Mouse (Mus musculus) heart, embryonic 15.5 days (tissue): ENCODE measurements around the gene Inip. TPM values are rescaled to one million over a fixed set of nuclear protein-coding genes. Genes with fewer than 3 reads are reported as not detected.

ENCODE experiments used
- ATAC-seq: fragments of 200-750 bp; cut with Nextera tagmentation; replicated peaks from 2 replicates; pipeline ENCODE4 v1.8.0; 2017; ENCODE audit warnings: low read depth, moderate TSS enrichment; ENCODE audit not compliant: insufficient number of reproducible peaks, insufficient read depth, low FRiP score
- H3K27ac ChIP-seq: fragments of 300-500 bp; sonication (generic); 2 replicates; pipeline ENCODE4 v1.5.1; 2015; ENCODE audit warnings: mild to moderate bottlenecking, inconsistent platforms
- H3K27me3 ChIP-seq: fragments of 300-500 bp; sonication (generic); 2 replicates; pipeline ENCODE4 v1.6.1; 2015; ENCODE audit warnings: inconsistent platforms
- H3K36me3 ChIP-seq: fragments of 300-500 bp; sonication (generic); 2 replicates; pipeline ENCODE4 v1.6.1; 2015; ENCODE audit warnings: mild to moderate bottlenecking, inconsistent platforms
- H3K4me1 ChIP-seq: fragments of 300-500 bp; sonication (generic); replicated peaks from 2 replicates; pipeline ENCODE4 v1.6.1; 2015; ENCODE audit warnings: inconsistent platforms
- H3K4me2 ChIP-seq: fragments of 300-500 bp; sonication (generic); 2 replicates; pipeline ENCODE4 v1.6.1; 2015; ENCODE audit warnings: inconsistent platforms, mild to moderate bottlenecking, moderate library complexity
- H3K4me3 ChIP-seq: fragments of 300-500 bp; sonication (generic); 2 replicates; pipeline ENCODE4 v1.5.1; 2015; ENCODE audit warnings: mild to moderate bottlenecking, inconsistent platforms
- H3K9ac ChIP-seq: fragments of 300-500 bp; sonication (generic); 2 replicates; pipeline ENCODE4 v1.6.1; 2015; ENCODE audit warnings: mild to moderate bottlenecking, inconsistent platforms
- H3K9me3 ChIP-seq: fragments of 300-500 bp; sonication (generic); replicated peaks from 2 replicates; pipeline ENCODE4 v1.6.1; 2016; ENCODE audit warnings: inconsistent platforms
- WGBS: fragments of 180-500 bp; shearing (Covaris S2); methylation state at CpG from one replicate; pipeline ENCODE4 v1.1.7; 2015; ENCODE audit warnings: mixed read lengths; 5-methylcytosine and 5-hydroxymethylcytosine counted together
- polyA plus RNA-seq: library from polyadenylated mRNA; unstranded; fragments of >200 nt; fragmentation: Nextera tagmentation; extraction: Ambion mirVana; gene quantifications from 2 replicates; pipeline ENCODE4 v1.2.1, GENCODE M21; 2015

The Inip gene
- polyA plus RNA-seq: 35.4 and 39.9 TPM in 2 replicates

DNA sequence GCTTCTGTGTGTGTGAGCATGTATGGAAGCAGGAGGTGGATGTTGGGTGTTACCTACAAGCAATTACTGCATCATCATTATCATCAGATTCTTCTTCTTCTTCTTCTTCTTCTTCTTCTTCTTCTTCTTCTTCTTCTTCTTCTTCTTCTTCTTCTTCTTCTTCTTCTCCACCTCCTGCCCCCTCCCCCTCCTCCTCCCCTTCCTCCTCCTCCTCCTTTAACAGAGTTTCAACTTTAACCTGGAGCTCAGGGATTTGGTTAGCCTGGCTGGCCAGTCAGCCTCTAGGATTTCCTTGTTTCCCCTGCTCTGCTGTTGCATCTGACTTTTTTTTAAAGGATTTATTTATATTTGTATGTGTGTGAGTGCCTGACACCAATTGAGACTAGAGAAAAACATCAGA is at the start of gene Inip:
TSS of gene Inip (minus strand) at position 101 of the 400 bp plus-strand sequence.
- H3K9ac ChIP-seq: no peak within 1 kb of the TSS
- H3K4me3 ChIP-seq: no peak within 1 kb of the TSS
- no peaks in the 10 kb centered on the region for H3K9me3 ChIP-seq
- H3K4me1 ChIP-seq: peaks cover 5% of the 10 kb centered on the region
- no peak for ATAC-seq
- H3K27ac ChIP-seq: no peak within 1 kb of the TSS
- no peak within 1 kb of the TSS for H3K4me2 ChIP-seq
- no peaks in the 10 kb centered on the region for H3K36me3 ChIP-seq
- H3K27me3 ChIP-seq: no peaks in the 10 kb centered on the region

DNA sequence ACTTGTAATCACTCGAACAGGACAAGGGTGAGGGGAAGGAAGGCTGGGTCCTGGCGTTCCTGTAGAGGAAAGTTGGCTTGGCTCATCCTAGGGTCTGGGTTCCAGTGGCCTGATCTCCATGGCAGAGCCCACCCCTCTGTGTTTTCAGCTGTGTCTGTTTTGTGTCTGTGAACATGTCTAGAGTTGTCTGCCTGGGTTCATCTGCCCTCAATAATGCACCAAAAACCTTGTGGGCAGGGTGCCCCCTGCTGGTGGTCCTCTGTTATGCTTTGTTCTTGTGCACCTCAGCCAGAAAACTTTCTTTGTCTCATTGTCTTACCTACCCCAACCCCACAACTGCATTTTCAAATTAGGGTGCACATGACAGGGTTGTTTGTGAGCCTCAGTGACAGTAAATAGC is 48.8 kb upstream of the Inip start:
- H3K9ac ChIP-seq: no peak overlapping the region
- H3K27ac ChIP-seq: 0 out of 2 replicates have a peak overlapping the region, but pooled peaks have one; percentile 64
- 49% methylated on average over 2 of the region's 2 CpGs for WGBS

DNA sequence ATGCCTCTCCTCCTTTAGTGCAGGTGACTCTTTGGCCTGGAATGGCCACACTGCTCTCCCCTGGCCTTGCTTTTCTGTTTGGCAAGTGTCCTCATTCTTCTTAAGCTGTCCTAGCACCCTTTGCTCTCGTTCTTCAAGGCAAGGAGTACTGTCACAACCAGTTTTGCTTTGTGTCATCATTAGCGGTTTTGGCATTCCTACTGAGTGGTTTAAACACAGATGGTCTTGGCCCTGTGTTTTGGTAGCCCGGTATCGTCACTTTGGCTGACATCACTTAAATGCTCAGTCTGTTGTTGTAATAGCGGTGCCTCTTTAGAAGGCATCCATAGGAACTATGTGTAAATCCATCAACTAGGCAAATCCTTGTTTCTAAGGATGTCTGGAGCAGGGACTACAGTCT is 46.1 kb upstream of the Inip start:
- WGBS: 80% methylated on average over 5 of the region's 5 CpGs
- Histone ChIP-seq H3K27me3 (no peaks in the 10 kb centered on the region), H3K4me3 (no peak overlapping the region), H3K9me3 (no peaks in the 10 kb centered on the region), H3K9ac (no peak overlapping the region), H3K36me3 (0 out of 2 replicates have a peak, but pooled peaks cover 3% of the 10 kb centered on the region), H3K4me2 (no peak overlapping the region), H3K4me1 (peaks cover 23% of the 10 kb centered on the region), H3K27ac (no peak overlapping the region)
- ATAC-seq: no peak

More for the DNA sequence above, 48.8 kb upstream of the Inip start:
- Histone ChIP-seq H3K36me3 (0 out of 2 replicates have a peak, but pooled peaks cover 3% of the 10 kb centered on the region), H3K4me1 (peaks cover 19% of the 10 kb centered on the region), H3K9me3 (no peaks in the 10 kb centered on the region), H3K4me2 (no peak overlapping the region), H3K27me3 (no peaks in the 10 kb centered on the region), H3K4me3 (no peak overlapping the region)
- ATAC-seq: 0 out of 2 replicates have a peak, but pooled peaks have one; percentile 37

DNA sequence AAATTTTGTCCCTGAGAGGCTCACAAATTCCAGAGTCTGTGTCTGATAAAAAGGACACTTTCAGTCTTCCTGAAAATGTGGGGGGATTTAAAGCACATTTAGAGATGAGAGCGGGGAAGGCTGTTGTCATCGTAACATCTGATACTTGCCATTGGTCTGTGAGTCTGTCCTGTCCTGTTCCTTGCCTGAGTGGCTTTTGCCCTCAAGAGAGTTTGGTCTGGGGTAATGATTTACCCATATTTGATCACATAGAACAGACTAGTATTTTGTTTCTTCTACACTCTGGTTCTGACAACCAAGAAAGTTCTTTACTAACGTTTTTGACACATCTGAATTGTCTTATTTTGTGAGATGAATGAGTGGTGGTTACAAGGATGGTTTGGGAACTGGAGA is 43.9 kb upstream of the Inip start:
- H3K9me3 ChIP-seq: no peaks in the 10 kb centered on the region
- 80% methylated on average over 3 of the region's 3 CpGs for WGBS
- H3K27ac ChIP-seq: no peak overlapping the region
- ATAC-seq: no peak
- no peak overlapping the region for H3K4me2 ChIP-seq
- peaks cover 25% of the 10 kb centered on the region for H3K4me1 ChIP-seq
- H3K27me3 ChIP-seq: no peaks in the 10 kb centered on the region
- H3K4me3 ChIP-seq: no peak overlapping the region
- 0 out of 2 replicates have a peak, but pooled peaks cover 3% of the 10 kb centered on the region for H3K36me3 ChIP-seq
- no peak overlapping the region for H3K9ac ChIP-seq

DNA sequence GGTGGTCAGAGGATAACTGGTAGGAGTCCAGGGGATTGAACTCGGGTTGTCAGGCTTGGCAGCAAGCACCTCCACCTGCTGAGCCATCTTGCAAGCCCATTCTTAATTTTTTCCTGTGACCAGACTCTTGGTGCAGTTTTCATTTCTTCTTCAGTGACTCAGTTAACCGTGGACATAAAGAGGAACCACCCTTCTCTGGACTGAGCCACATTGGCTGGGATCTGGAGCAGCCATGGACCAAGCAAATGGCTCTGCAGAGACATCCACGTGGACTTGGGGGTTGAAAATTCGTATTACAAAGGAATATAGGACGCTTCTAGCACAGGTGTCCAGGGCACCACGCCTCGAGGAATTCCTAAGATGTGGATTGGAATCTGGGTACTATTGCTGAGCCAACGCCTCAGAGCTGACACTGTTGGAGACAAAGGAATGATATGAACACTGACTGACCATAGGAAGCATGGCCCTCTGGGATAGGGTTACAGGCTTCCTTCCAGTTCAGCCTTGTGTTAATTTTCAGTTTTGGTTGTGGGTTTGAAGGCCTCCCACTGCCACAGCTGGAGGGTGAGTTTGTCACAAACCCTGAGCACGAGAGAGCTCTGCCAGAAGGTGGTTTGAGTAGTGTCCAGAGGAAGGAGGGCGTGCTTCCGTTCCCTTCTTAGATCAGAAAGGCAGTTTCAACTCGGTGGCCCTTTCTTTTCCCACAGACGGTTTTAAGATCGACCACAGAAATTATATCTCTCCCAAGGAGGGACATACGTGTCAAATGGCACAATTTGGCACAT is 43.3 kb upstream of the Inip start:
- Histone ChIP-seq H3K36me3 (0 out of 2 replicates have a peak, but pooled peaks cover 3% of the 10 kb centered on the region), H3K4me1 (peaks cover 19% of the 10 kb centered on the region), H3K9me3 (no peaks in the 10 kb centered on the region), H3K27ac (no peak overlapping the region), H3K4me2 (no peak overlapping the region), H3K27me3 (no peaks in the 10 kb centered on the region), H3K9ac (no peak overlapping the region), H3K4me3 (no peak overlapping the region)
- 76% methylated on average over 15 of the region's 15 CpGs for WGBS
- no peak for ATAC-seq

DNA sequence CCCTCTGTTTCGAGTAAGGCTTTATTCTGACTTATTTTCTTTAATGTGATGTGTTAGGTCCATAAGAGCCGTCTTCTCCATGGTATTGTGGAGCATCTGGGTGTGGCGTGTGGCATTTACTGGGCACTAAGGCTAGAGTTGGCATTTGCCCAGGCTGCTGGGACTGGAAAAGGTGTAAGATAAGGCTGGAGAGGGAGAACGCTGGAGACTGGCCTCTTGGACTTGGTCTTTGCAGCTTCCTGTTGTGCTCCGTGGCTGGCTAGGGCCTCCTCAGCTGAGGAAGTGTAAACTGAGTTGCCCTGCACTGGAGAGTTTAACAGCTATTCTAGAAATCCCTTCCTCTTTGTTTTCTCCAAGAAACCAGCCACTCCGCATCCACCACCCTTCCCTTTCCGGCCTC is 36.3 kb upstream of the Inip start:
- no peaks in the 10 kb centered on the region for H3K9me3 ChIP-seq
- no peaks in the 10 kb centered on the region for H3K27me3 ChIP-seq
- no peak overlapping the region for H3K4me2 ChIP-seq
- WGBS: 40% methylated on average over 7 of the region's 7 CpGs
- H3K4me1 ChIP-seq: peaks cover 28% of the 10 kb centered on the region
- ATAC-seq: peak; percentile 59; the same call in 1 of the 2 replicates
- H3K4me3 ChIP-seq: no peak overlapping the region
- H3K9ac ChIP-seq: no peak overlapping the region
- peak overlapping the region; percentile 78 for H3K27ac ChIP-seq
- peaks cover 7% of the 10 kb centered on the region; the same call in 1 of the 2 replicates for H3K36me3 ChIP-seq

DNA sequence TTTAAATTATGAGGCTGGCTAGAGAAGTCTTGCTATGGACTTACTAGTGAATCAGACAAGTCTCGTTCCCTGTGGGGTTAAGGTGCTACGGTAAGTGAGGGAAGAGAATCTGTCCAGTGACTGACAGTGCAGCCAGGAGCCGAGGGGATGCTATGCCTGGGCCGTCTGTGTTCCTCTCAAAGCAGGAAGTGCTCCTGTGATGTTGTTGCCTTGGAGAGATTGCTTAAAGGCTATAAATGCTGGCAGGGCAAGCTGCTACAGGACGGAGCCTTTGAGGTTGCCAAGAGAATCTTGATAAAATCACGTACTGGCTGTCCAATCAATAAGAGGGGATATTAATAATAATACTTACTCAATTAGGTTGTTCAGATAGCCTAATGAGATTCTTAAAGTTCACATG is 31.4 kb upstream of the Inip start:
- no peak overlapping the region for H3K4me2 ChIP-seq
- ATAC-seq: no peak
- 47% methylated on average over 6 of the region's 6 CpGs for WGBS
- H3K9me3 ChIP-seq: no peaks in the 10 kb centered on the region
- H3K9ac ChIP-seq: no peak overlapping the region
- no peaks in the 10 kb centered on the region for H3K27me3 ChIP-seq
- no peak overlapping the region for H3K27ac ChIP-seq
- peaks cover 5% of the 10 kb centered on the region for H3K4me1 ChIP-seq
- peaks cover 7% of the 10 kb centered on the region; the same call in 1 of the 2 replicates for H3K36me3 ChIP-seq
- H3K4me3 ChIP-seq: no peak overlapping the region

DNA sequence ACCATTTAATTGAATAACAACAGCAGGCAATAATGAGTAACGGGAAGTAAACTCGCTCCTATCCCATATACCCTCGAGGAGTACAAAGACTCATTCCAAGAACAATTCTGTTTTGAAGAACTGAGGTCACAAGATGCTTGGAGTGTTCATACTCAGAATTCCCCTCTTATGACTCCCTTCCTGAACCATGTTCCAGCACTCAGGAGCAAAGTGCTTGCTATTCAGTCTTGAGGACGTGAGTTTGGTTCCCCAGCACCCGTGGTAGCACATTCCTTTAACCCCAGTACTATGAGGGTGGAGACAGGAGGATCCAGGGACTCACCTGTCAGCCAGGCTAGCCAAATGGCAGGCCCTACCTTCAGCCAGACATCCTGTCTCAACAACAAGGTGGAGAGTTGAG is 29.6 kb upstream of the Inip start:
- no peak overlapping the region for H3K27ac ChIP-seq
- H3K4me1 ChIP-seq: no peaks in the 10 kb centered on the region
- H3K4me3 ChIP-seq: no peak overlapping the region
- ATAC-seq: no peak
- H3K9ac ChIP-seq: no peak overlapping the region
- H3K27me3 ChIP-seq: no peaks in the 10 kb centered on the region
- H3K9me3 ChIP-seq: no peaks in the 10 kb centered on the region
- H3K4me2 ChIP-seq: no peak overlapping the region
- peaks cover 7% of the 10 kb centered on the region; the same call in 1 of the 2 replicates for H3K36me3 ChIP-seq
- WGBS: 80% methylated on average over 5 of the region's 5 CpGs

DNA sequence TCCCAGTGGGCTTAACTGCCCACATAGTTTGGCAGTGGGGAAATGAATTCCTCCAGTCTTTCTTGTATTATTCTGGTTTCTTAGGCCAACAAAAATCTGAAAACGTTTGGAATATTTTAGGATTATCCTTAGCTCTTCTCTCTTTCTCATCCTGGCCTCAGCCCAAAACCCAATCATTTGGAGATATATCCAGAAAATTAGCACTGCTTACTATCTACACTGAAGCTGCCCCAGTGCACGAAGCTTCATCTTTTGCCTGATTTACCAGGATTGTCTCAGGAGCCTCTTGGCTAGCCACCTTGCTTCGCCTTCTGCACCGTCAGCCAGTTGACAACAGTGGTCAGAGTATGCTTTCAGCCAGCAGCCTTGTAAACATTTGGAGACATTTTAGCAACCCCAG is 27.7 kb upstream of the Inip start:
- no peaks in the 10 kb centered on the region for H3K4me1 ChIP-seq
- no peak overlapping the region for H3K9ac ChIP-seq
- no peak overlapping the region for H3K27ac ChIP-seq
- no peak for ATAC-seq
- no peaks in the 10 kb centered on the region for H3K27me3 ChIP-seq
- no peak overlapping the region for H3K4me3 ChIP-seq
- H3K36me3 ChIP-seq: no peaks in the 10 kb centered on the region
- WGBS: 69% methylated on average over 4 of the region's 4 CpGs
- H3K4me2 ChIP-seq: no peak overlapping the region
- no peaks in the 10 kb centered on the region for H3K9me3 ChIP-seq

DNA sequence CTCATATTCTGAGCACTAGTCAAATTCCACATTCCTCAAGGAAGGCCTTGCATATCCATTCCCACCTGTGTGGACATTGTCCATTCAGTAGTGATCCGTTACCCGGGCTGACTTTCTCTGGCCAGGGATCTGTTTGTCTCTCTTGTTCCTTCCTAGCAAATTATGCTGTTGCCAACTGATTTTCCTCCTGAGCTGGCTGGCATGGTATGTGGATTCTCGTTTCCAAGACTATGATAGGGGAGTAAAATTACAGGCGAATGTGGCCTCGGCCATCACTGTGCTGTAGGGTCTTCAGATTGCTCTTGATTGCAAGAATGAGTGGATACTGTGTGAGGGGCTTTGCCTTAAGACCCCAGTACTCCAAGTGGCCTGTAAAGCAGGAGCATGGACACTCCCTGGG is 25.0 kb upstream of the Inip start:
- peaks cover 12% of the 10 kb centered on the region for H3K4me1 ChIP-seq
- H3K27me3 ChIP-seq: no peaks in the 10 kb centered on the region
- H3K9me3 ChIP-seq: no peaks in the 10 kb centered on the region
- H3K36me3 ChIP-seq: no peaks in the 10 kb centered on the region
- no peak overlapping the region for H3K9ac ChIP-seq
- no peak for ATAC-seq
- H3K4me2 ChIP-seq: no peak overlapping the region
- H3K27ac ChIP-seq: no peak overlapping the region
- WGBS: 90% methylated on average over 5 of the region's 5 CpGs
- no peak overlapping the region for H3K4me3 ChIP-seq

DNA sequence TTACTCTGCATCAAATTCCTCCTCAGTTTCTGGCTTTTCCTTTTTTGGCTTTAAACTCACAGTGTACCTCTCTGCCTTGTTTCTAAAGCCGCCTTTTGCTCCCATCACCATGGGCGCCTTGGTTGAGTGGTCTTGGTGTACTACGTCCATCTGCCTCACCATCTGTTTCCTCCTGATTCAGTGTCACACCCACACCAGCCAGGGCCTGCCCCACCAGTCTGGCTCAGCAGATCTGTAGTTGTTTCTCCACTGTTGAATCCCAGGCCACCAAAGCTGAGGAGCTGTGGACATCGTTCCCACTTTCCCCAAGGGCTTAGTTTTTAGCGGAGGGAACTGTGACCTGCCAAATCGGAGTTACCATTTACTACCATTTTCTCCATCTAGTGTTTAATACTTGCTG is 24.2 kb upstream of the Inip start:
- Histone ChIP-seq H3K9me3 (no peaks in the 10 kb centered on the region), H3K4me2 (no peak overlapping the region), H3K9ac (no peak overlapping the region), H3K27me3 (no peaks in the 10 kb centered on the region), H3K27ac (no peak overlapping the region), H3K4me3 (no peak overlapping the region), H3K36me3 (no peaks in the 10 kb centered on the region), H3K4me1 (peaks cover 12% of the 10 kb centered on the region)
- 82% methylated on average over 6 of the region's 6 CpGs for WGBS
- ATAC-seq: no peak

DNA sequence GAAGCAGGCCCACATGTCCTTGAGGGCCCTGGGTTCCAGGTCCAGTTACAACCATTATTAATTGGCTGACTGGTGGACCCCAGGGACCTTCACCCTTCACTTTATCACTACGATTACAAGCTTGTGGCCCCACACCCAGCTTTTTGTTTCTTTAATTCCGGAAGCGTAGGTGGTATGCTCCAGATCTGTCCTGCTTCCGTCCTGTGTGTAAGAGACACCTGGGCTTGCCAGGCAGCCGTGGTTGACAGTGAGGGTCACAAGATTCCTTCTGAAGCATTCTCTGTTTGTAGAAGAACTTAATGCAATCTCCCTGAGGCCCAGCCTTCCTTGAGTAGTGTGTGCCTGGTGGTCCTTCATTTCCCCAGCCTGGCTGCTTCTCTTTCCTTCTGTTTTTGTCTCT is 23.5 kb upstream of the Inip start:
- no peak overlapping the region for H3K4me2 ChIP-seq
- peaks cover 13% of the 10 kb centered on the region for H3K4me1 ChIP-seq
- H3K27me3 ChIP-seq: no peaks in the 10 kb centered on the region
- no peak overlapping the region for H3K4me3 ChIP-seq
- WGBS: 85% methylated on average over 5 of the region's 5 CpGs
- H3K9me3 ChIP-seq: no peaks in the 10 kb centered on the region
- no peak overlapping the region for H3K27ac ChIP-seq
- no peak overlapping the region for H3K9ac ChIP-seq
- no peaks in the 10 kb centered on the region for H3K36me3 ChIP-seq
- ATAC-seq: no peak
